9 mouse cellular contexts compared by ENCODE assay signal in the genomic region with DNA sequence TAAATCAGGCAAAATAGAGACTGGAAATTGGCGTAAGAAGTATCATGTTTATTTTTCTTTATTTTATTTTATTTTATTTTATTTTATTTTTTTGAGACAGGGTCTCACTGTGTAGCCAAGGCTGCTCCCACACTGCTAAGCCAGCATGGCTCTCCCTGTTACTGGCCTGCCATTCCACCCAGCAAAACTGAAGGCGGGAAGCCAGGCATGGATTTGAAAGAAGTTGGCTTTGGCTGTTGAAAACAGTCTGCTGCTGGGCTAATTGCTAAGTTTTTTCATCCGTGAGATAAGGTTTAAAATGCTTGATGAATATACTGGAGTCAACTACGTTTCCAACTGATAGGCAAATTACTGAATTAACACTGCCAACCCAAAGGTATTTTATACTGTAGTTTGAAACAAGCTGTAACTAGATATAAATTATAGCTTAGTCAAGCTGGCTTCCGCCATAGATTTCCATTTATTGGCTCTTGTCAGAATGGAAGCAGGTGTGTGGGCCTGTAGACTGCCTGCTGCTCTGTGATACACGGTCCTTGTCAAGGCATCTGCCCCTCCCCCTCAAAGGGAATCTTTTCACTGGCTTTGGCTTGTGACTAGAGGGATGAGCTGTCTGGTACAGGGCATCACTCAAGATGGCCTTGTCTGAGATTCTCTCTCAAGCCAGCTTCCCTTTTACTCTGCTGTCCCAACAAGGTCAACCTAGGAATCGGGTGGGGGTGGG. TPM values are rescaled to one million over a fixed set of nuclear protein-coding genes. Genes with fewer than 3 reads are reported as not detected.
DNase-seq lines count a peak whose midpoint lies in the region; ATAC-seq lines count a peak whose summit lies in the region.
"Had no signal": no experiment of that assay in that cellular context is flagged by ENCODE, and none has a peak within 500 bp of the region (broad histone marks: within the 10 kb centered on the region; RNA-seq: fewer than 3 reads in every experiment).

No protein-coding gene starts in this region.

- peaks cover 68% of the 10 kb centered on the region for H3K4me1 ChIP-seq in heart, embryonic 12.5 days (replicated peaks)
- peaks cover 84% of the 10 kb centered on the region for H3K4me1 ChIP-seq in forebrain, embryonic 10.5 days

- H3K36me3 ChIP-seq in heart, embryonic 12.5 days: no peaks in the 10 kb centered on the region
- no peaks in the 10 kb centered on the region; the same call in 1 of the 2 replicates for H3K36me3 ChIP-seq in forebrain, embryonic 10.5 days (replicated peaks)

- DNase-seq in heart, postnatal 14 days: no peak
- DNase-seq in R1 (ENCODE audit: low read depth, low spot score): peak; percentile 68
- no peak for DNase-seq in forebrain, embryonic 10.5 days (ENCODE audit: extremely low spot score, low spot score)
- peak; percentile 68 for DNase-seq in mesoderm, embryonic 11.5 days (ENCODE audit: low read depth, low spot score)
- DNase-seq in natural killer cell, adult 2 months (ENCODE audit: low spot score in 2 of 2): no peak
- no peak for DNase-seq in urinary bladder, postnatal 4 days (ENCODE audit: low spot score in 2 of 2)
- DNase-seq in thymus, postnatal 4 days: no peak

- H3K27ac ChIP-seq in heart, embryonic 12.5 days (ENCODE audit: poor library complexity, severe bottlenecking): peak overlapping the region; percentile 51; the same call in 1 of the 2 replicates
- H3K27ac ChIP-seq in forebrain, embryonic 10.5 days: peak overlapping the region; percentile 83
- H3K27ac ChIP-seq: macrophage had no signal

- peak overlapping the region; percentile 79 for H3K4me2 ChIP-seq in heart, embryonic 12.5 days

- no peak for ATAC-seq in heart, embryonic 12.5 days (ENCODE audit: insufficient number of reproducible peaks, low FRiP score)

- H3K27me3 ChIP-seq in heart, embryonic 12.5 days (replicated peaks): no peaks in the 10 kb centered on the region
- peaks cover 4% of the 10 kb centered on the region; the same call in 1 of the 2 replicates for H3K27me3 ChIP-seq in forebrain, embryonic 10.5 days (ENCODE audit: poor library complexity, severe bottlenecking)

- intact Hi-C loops in heart, postnatal 14 days (cut with DNase I): no loop called here

- H3K9me3 ChIP-seq in heart, embryonic 12.5 days (replicated peaks): no peaks in the 10 kb centered on the region
- H3K9me3 ChIP-seq in forebrain, embryonic 10.5 days: no peaks in the 10 kb centered on the region

- H3K9ac ChIP-seq in heart, embryonic 12.5 days: peak overlapping the region; percentile 89

- peak overlapping the region; percentile 84 for H3K4me3 ChIP-seq in heart, embryonic 12.5 days
- peak overlapping the region; percentile 89 for H3K4me3 ChIP-seq in forebrain, embryonic 10.5 days

- WGBS in heart, embryonic 12.5 days: 50% methylated on average over 7 of the region's 7 CpGs
- 53% methylated on average over 7 of the region's 7 CpGs for WGBS in forebrain, embryonic 10.5 days

RNA-seq across cellular contexts. Expression of a gene that starts 3.1 kb away (rescaled TPM):
- 116 and 122 TPM in 2 replicates for polyA plus RNA-seq in heart, embryonic 12.5 days (2016; fragmentation: Nextera tagmentation; extraction: Ambion mirVana)
- 10 to 100 TPM; 20.7 to 22.2 TPM for total RNA-seq in heart, postnatal 14 days (2021)
- polyA plus RNA-seq in forebrain, embryonic 10.5 days (2016; fragmentation: Nextera tagmentation; extraction: Ambion mirVana): 56.4 and 58.7 TPM in 2 replicates

Comparison
In these comparisons a context has a peak if more than half of its experiments do, and no peak if none do; other contexts are left out.
1. DNase-seq: peak in R1 (single experiment) and mesoderm, embryonic 11.5 days (single experiment); none in heart, postnatal 14 days (0 of 2), forebrain, embryonic 10.5 days (single experiment), natural killer cell, adult 2 months (0 of 2), urinary bladder, postnatal 4 days (0 of 2) and thymus, postnatal 4 days (single experiment).